Mouse (Mus musculus) lung, postnatal 0 days (tissue): ENCODE measurements around the gene 0610030E20Rik.

Source experiments
- CTCF ChIP-seq: IDR thresholded peaks from 2 replicates; pipeline ENCODE4 v1.5.1; 2016; ENCODE audit warnings: antibody characterized with exemption, mild to moderate bottlenecking
- EP300 ChIP-seq: IDR thresholded peaks from 2 replicates; pipeline ENCODE4 v1.6.1; 2016; ENCODE audit warnings: antibody characterized with exemption, mild to moderate bottlenecking, control low read depth

GRCm38 (mm10) chr6:72362132-72363028 lies 15.3 kb downstream of the 0610030E20Rik start:
- TF ChIP-seq EP300 (0 out of 2 replicates have a peak, but pooled peaks have one; percentile 29), CTCF (peak; percentile 66)
